Mouse (Mus musculus) hindbrain, postnatal 0 days (tissue): ENCODE data around the gene Serpinf1. TPM values are rescaled to one million over a fixed set of nuclear protein-coding genes. Genes with fewer than 3 reads are reported as not detected.

Source experiments
- ATAC-seq: fragments of 200-750 bp; cut with Nextera tagmentation; 2 replicates; pipeline ENCODE4 v1.8.0; 2017; ENCODE audit warnings: mild to moderate bottlenecking, moderate TSS enrichment, moderate library complexity
- DNase-seq: peaks from one replicate; pipeline ENCODE4 v3.0.0-alpha.2; 2015; ENCODE audit warnings: low spot score
- H3K27ac ChIP-seq: fragments of 300-500 bp; sonication (generic); 2 replicates; pipeline ENCODE4 v1.5.1; 2014; ENCODE audit warnings: mild to moderate bottlenecking
- H3K27me3 ChIP-seq: fragments of 300-500 bp; sonication (generic); 2 replicates; pipeline ENCODE4 v1.6.1; 2014; ENCODE audit warnings: low read length, mixed read lengths; ENCODE audit not compliant: insufficient read depth
- H3K36me3 ChIP-seq: fragments of 300-500 bp; sonication (generic); 2 replicates; pipeline ENCODE4 v1.6.1; 2014; ENCODE audit warnings: low read length, mixed read lengths; ENCODE audit not compliant: insufficient read depth
- H3K4me1 ChIP-seq: fragments of 300-500 bp; sonication (generic); 2 replicates; pipeline ENCODE4 v1.6.1; 2014; ENCODE audit warnings: antibody characterized with exemption, low read length, mixed read lengths; ENCODE audit not compliant: insufficient read depth
- H3K4me2 ChIP-seq: fragments of 300-500 bp; sonication (generic); 2 replicates; pipeline ENCODE4 v1.6.1; 2014; ENCODE audit warnings: low read depth, mild to moderate bottlenecking, low read length, moderate library complexity, mixed read lengths
- H3K4me3 ChIP-seq: fragments of 300-500 bp; sonication (generic); 2 replicates; pipeline ENCODE4 v1.5.1; 2014; ENCODE audit warnings: low read length
- H3K9ac ChIP-seq: fragments of 300-500 bp; sonication (generic); replicated peaks from 2 replicates; pipeline ENCODE4 v1.6.1; 2014; ENCODE audit warnings: mild to moderate bottlenecking, low read length, moderate library complexity, mixed read lengths
- H3K9me3 ChIP-seq: fragments of 300-500 bp; sonication (generic); 2 replicates; pipeline ENCODE4 v1.6.1; 2016; ENCODE audit warnings: low read length, mixed read lengths
- CTCF ChIP-seq: IDR thresholded peaks from 2 replicates; pipeline ENCODE4 v1.5.1; 2016; ENCODE audit warnings: antibody characterized with exemption, control low read depth, low read depth
- WGBS: fragments of 180-500 bp; shearing (Covaris S2); extraction: QIAGEN DNeasy Blood & Tissue Kit; methylation state at CpG from one replicate; pipeline ENCODE4 v1.1.7; 2014; 5-methylcytosine and 5-hydroxymethylcytosine counted together
- polyA plus RNA-seq: library from polyadenylated mRNA; unstranded; fragments of >200 nt; fragmentation: Nextera tagmentation; extraction: Ambion mirVana; gene quantifications from 2 replicates; pipeline ENCODE4 v1.2.1, GENCODE M21; 2015
- total RNA-seq: library from RNA; depleted of rRNA; stranded (reverse); fragments of >200 nt; gene quantifications from 2 replicates; pipeline ENCODE4 v1.2.3, GENCODE M21; 2014; rRNA removed

Gene Serpinf1
- total RNA-seq (56.6 and 57.6 TPM in 2 replicates), polyA plus RNA-seq (41.5 and 47.1 TPM in 2 replicates)

DNA sequence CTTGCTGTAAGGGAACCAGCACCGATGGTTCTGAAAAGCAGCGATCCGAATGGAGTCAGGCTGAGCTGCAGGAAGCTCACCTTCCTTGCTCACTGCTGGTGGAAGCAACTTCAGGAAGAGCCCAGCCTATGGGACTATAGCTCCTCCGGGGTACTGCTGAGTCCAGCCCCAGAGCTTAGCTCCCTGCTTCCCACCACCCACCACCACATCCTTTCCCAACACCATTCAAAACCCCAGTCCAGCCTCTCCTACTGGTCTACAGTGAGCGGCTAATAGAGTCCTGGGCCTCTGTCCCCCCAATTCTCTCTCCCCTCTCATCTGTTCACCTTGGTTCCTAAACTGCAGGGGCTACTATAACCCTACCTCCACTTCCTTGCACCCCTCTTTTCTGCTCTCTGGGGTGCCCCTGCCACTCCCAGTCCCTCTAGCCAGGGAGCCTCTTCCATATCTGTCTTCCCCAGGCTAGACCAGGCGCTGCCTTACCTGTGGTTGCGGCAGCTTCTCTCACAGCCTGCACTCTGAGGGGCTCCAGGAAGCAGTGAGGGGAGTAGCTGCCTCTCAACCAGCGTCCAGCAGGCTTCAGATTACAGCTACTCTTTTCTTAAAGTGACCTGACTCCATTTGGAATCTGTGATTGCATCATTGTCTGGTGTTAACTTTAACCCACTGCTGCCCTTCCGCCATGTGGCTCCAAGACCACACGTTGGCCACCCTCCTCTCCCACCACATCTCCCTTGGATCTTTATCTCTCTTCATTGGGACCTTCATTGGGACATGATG, at the start of gene Serpinf1:
Serpinf1 (minus strand) TSS at position 689 of the 780 bp plus-strand sequence.
- no peaks in the 10 kb centered on the region for H3K36me3 ChIP-seq
- 49% methylated on average over 10 of the region's 10 CpGs for WGBS
- H3K4me2 ChIP-seq = no peak within 1 kb of the TSS
- no peak within 1 kb of the TSS for H3K9ac ChIP-seq
- H3K4me1 ChIP-seq = no peaks in the 10 kb centered on the region
- H3K9me3 ChIP-seq = no peaks in the 10 kb centered on the region
- no peak within 1 kb of the TSS for H3K27ac ChIP-seq
- H3K4me3 ChIP-seq = no peak within 1 kb of the TSS
- no peaks in the 10 kb centered on the region for H3K27me3 ChIP-seq
- DNase-seq (no peak), ATAC-seq (no peak)
- TF ChIP-seq CTCF = no peak

DNA sequence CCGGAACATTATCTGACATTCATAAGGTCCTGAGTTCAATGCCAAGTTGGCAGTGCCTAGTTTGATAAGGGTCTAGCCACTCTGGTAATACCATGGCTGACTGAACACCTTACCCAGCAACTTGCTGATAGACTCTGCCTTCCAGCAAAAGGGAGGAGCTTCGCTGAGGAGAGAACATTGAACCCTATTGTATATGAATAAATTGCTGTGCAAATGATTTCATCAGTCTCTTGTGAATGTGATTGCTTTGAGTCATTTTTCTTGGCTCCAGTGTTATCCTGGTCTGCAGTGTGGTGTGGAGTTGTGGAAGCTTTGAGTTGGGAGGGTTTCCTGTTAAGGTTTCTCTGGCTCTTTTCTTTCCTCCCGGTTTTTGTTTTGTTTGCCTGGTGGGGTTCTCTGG, 48.2 kb upstream of the Serpinf1 start:
- DNase-seq (no peak), ATAC-seq (no peak)
- H3K36me3 ChIP-seq = peaks cover 4% of the 10 kb centered on the region; the same call in 1 of the 2 replicates
- H3K4me3 ChIP-seq = no peak overlapping the region
- H3K4me1 ChIP-seq = 0 out of 2 replicates have a peak, but pooled peaks cover 5% of the 10 kb centered on the region
- TF ChIP-seq CTCF = no peak
- H3K27me3 ChIP-seq = no peaks in the 10 kb centered on the region
- H3K27ac ChIP-seq = no peak overlapping the region
- H3K9ac ChIP-seq = no peak overlapping the region
- H3K4me2 ChIP-seq = no peak overlapping the region
- H3K9me3 ChIP-seq = no peaks in the 10 kb centered on the region
- 91% methylated on average over 3 of the region's 3 CpGs for WGBS

DNA sequence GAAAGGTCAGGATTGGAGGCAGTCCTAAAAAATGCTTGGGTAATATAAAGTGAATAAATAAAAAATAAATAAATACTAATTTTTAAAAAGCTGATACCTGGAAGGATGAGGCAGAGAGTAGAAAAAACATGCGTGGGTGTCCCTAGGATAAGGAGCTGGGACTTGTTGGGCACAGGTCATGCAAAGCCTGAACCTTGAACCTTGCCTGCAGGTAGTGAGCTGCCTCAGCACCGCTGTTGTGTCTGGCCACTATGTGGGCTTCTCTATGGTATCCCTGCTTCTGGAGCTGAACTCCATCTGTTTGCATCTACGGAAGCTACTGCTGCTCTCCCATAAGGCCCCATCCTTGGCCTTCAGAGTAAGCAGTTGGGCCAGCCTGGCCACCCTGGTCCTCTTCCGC, 46.8 kb upstream of the Serpinf1 start:
- Histone ChIP-seq H3K27ac (no peak overlapping the region), H3K27me3 (no peaks in the 10 kb centered on the region), H3K9ac (no peak overlapping the region), H3K4me2 (no peak overlapping the region), H3K9me3 (no peaks in the 10 kb centered on the region), H3K4me3 (no peak overlapping the region), H3K36me3 (peaks cover 11% of the 10 kb centered on the region), H3K4me1 (0 out of 2 replicates have a peak, but pooled peaks cover 5% of the 10 kb centered on the region)
- ATAC-seq = no peak
- no peak for TF ChIP-seq CTCF
- no peak for DNase-seq
- 83% methylated on average over 4 of the region's 4 CpGs for WGBS

DNA sequence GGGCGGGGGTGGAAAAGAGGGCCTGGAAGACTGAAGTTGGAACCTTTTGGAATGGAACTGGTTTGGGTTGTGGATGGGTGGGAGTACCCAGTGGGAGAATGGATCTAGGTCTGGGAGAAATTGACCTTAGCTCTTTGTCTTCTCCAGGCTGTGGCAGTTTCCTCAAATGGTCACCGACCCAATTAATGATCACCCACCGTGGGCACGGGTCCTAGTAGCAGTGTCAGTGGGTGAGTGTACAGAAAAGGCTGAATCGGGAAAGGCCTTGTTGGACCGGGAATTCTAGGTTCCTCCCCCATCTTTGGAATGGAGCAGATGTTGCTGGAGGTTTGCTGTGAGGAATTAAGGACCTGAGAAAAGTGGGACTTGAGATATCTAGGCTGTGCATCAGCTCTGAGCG, 45.9 kb upstream of the Serpinf1 start:
- TF ChIP-seq CTCF = no peak
- WGBS = 69% methylated on average over 7 of the region's 7 CpGs
- Histone ChIP-seq H3K4me1 (0 out of 2 replicates have a peak, but pooled peaks cover 5% of the 10 kb centered on the region), H3K4me3 (peak overlapping the region; percentile 25; the same call in 1 of the 2 replicates), H3K9ac (peak overlapping the region; percentile 38; the same call in 1 of the 2 replicates), H3K4me2 (peak overlapping the region; percentile 60), H3K36me3 (peaks cover 11% of the 10 kb centered on the region), H3K9me3 (no peaks in the 10 kb centered on the region), H3K27ac (no peak overlapping the region), H3K27me3 (no peaks in the 10 kb centered on the region)
- DNase-seq = no peak
- no peak for ATAC-seq

DNA sequence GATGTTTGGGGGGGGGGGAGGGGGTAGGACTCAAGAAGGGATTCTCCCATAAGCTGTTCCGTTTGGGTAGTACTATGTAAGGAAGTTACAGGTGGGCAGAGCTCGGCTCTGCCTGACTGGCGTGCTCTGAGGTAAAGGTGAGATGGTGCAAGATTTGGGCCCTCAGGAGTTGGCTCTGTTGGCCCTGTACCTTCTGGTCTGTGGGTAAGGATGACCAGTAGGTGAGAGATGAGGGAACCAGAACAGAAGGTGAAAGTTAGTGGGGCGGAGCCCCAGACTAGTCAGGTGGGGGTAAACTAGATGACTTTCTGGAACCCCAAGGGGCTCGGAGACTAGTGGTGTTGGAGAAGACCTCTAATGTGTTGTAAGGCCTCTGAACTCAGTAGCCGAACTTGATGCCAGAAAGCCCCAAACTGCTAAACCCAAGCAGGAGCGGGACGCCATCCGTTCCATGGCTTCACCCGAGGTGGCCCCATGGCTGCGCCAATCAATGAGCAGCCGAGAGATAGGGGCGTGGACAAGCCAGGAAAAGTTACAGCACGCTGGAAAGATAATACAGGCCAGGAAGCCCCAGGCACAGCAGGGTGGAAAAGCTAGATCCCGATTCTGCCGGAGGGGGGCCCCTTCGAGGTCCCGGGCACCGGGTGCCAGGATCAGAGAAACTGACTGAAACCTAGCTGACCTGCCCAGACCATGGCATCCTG, 45.2 kb upstream of the Serpinf1 start:
- Histone ChIP-seq H3K36me3 (peaks cover 11% of the 10 kb centered on the region), H3K4me2 (peak overlapping the region; percentile 60), H3K9ac (peak overlapping the region; percentile 38), H3K4me1 (peaks cover 11% of the 10 kb centered on the region), H3K9me3 (no peaks in the 10 kb centered on the region), H3K4me3 (peak overlapping the region; percentile 25), H3K27me3 (no peaks in the 10 kb centered on the region), H3K27ac (no peak overlapping the region)
- no peak for DNase-seq
- no peak for TF ChIP-seq CTCF
- WGBS = 20% methylated on average over 19 of the region's 19 CpGs
- ATAC-seq = peak; percentile 54; the same call in 1 of the 2 replicates

DNA sequence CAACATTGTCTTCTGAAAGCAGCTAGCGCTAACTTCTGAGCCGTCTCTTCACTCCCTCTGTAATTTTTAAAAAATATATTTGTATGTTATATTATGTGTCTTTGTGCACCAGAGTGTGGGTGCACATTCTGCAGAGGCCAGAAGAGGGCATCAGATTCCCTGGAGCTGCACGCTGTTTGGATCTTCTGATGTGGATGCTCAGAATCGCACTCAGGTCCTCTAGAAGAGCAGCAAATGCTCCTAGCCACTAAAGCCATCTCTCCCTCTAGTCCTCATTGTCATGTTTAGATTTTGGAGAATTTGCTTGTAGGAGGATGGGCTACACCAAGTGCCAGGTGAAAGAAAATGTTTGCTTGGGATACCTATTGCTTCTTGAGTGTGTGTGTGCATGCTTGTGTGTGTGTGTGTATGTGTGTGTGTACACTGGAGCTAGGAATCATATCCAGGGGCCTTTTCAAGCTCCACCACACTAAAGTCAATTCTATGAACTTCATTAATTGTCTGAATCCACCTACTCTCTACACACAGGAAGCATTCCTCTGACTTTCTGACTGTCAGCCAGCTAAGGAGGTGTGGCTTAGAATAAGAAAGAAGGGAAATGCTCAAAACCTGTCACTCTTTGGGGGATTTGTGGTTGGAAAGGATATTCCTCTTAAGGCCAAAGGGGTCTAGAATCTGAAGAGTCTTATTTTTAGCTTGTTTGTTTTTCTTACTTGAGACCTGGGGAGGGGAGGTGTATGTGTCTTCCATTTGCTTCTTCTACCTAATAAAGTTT, 44.4 kb upstream of the Serpinf1 start:
- no peak overlapping the region for H3K9ac ChIP-seq
- DNase-seq = no peak
- H3K4me2 ChIP-seq = no peak overlapping the region
- no peak for ATAC-seq
- TF ChIP-seq CTCF = no peak
- H3K36me3 ChIP-seq = peaks cover 11% of the 10 kb centered on the region
- no peaks in the 10 kb centered on the region for H3K9me3 ChIP-seq
- peaks cover 19% of the 10 kb centered on the region for H3K4me1 ChIP-seq
- no peak overlapping the region for H3K4me3 ChIP-seq
- H3K27me3 ChIP-seq = no peaks in the 10 kb centered on the region
- WGBS = 95% methylated on average over 4 of the region's 4 CpGs
- no peak overlapping the region for H3K27ac ChIP-seq
